Mouse (Mus musculus) frontal cortex, adult 2 months (tissue): ENCODE results near the gene Stpg4. TPM values are rescaled to one million over a fixed set of nuclear protein-coding genes. Genes with fewer than 3 reads are reported as not detected.

Experiments
- DNase-seq, 2 experiments: peaks; one replicate each; pipeline ENCODE4 v3.0.0; 2022; ENCODE audit warnings: low spot score in 1 of 2; ENCODE audit errors: extremely low spot score in 1 of 2
- polyA plus RNA-seq: library from polyadenylated mRNA; depleted of rRNA; stranded (reverse); fragments of >200 nt; gene quantifications from 2 replicates; pipeline ENCODE4 v1.2.3, GENCODE M21; 2012; rRNA removed

Stpg4 gene
- polyA plus RNA-seq, 1 experiment: not detected

DNA sequence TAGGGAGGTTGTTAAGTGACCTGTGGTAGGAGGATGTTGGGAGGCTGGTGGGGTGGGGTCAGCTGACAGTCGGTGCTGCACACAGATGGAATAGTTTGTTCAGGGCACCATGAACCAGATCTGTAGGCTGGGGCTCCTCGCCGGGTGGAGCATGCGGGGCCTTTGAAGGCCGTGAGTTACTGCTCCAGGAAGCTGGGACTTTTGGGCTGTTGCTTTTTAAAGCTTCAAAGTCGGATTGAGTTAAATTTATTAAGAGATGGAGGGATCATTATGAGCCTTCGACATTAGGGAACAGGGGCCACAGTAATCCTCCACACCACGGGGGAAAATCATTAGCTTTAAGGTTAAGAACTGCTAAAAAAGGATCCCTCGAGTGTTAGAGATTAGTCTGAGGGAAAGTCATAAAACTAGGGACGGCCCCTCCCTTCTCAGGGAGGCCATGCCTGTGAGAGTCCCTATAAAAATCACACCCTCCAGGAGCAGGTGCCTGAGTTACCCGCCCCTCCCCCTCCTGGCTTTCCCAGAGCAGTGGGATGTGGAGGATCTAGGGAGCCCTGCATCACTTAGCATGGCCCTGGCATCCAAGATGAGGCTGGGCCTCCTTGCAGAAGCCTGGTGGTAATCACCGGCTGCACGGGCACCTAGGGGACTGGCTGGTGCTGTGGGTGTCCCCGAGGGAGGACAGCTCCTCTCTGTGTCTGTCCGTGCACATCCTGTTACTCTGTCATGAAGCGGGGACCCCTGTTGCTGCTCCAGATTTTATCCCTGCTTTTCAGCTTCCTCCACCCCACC, 75.2 kb downstream of the Stpg4 start:
- DNase-seq: no peak

DNA sequence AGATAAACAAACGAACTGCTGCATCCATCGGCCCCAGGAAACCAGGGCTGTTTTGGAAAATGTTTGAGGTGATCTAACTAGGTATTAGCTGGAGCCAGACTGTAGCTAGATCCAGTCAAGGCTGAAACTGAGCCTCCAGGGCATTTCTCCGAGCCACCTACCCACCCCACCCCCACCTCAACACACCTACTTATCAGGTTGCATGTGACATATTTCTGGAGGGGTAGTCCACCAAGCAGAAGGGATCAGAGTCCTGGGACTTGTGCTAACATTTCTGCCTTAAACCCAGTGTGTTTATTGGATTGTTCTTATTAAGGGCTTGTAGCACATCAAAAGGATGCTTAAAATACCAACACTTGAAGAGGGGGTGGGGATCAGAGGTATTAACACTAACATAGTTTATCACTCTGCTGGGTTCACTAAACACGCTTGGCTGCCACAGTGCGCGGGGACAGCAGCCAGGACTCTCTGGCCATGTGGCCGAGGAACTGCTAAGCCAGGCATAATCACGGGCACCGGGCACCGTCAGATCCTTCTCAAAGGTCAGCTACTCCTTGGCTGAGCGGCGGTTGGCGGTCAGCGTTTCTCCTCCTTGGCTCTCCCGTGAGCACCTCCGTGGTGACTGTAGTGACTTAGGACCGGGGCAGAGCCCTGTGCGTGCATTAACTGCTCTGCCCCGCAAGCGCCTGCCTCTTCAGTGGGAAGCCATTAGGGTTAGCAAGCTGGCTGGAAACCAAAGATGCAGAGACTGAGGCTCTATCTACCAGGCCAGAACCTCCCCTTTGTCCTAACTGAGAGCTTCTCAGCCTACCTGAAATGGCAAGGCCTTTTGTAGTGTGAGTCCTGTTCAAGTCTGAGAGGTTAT, 76.1 kb downstream of the Stpg4 start:
- DNase-seq: no peak

DNA sequence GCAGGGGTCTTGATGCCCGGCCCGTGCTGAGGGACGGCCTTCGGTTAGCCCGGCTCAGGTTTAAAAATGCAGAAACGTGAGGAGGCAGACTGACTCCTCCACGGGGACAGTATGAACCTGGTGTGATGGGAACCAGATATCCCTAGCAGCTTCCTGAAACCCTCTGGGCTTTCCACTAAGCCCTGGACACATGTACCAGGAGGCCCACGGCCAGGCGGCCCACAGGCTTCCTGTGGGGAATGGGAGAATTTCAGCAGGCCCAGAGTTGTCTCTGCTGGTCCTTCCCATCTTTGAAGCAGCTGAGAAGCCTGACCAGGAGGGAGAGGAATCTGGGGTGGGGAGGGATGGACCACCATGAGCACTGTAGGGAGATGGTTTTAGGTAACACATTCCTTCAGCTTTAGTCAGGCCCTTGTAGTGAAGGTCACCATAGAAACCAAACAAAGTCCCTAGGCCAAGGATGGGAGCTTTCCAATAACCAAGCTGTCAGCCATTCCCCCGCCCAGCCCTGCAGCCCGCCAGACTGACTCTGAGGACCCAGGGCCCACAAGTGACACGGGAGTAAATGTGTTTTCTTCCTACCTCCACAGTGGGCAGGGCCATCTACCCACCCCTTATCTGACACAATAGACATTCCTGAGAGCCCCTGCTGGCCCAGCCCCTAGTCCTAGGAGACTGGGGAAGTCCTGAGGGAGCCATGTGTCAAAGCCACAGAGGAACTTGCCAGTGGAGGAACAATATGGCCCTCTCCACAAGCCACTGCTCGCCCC, 76.9 kb downstream of the Stpg4 start:
- no peak for DNase-seq

DNA sequence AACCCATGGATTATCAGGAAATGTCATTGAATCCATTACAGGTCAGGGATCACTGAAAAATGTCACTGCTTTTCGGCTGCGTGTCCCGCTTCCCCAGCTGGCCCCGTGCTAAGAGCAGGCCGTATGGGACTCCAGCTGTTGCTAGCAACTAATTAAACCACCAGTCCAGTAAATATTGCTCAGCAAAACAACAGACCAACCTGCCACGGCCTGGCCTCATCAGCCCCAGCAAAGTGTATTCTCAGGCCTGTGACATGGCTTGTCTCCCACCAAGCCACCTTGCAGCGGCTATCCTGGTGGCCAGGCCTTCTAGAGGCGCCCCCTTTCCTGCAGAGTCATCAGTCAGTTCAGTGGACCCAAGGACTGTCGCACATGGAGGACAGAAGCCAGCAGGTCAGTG, 78.0 kb downstream of the Stpg4 start:
- no peak for DNase-seq

DNA sequence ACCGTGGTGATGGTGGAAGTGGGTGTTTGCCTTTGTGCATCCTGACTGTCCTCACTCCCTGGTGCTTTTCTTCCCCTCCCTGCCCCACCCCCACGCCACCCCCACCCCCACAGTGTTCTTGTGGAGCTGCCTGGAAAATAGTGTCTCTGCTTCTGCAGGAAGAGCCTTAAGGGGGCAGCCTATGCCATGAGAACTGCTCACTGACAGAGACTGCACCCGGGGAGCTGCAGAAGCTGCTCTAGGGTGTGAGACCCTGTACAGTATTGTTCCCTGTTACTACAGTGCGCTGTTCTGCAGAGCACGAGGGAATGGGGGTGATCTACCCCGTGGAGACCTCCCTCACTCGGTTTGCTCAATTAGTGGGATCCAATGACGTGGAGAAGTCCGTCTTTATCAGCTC, 78.5 kb downstream of the Stpg4 start:
- no peak for DNase-seq

DNA sequence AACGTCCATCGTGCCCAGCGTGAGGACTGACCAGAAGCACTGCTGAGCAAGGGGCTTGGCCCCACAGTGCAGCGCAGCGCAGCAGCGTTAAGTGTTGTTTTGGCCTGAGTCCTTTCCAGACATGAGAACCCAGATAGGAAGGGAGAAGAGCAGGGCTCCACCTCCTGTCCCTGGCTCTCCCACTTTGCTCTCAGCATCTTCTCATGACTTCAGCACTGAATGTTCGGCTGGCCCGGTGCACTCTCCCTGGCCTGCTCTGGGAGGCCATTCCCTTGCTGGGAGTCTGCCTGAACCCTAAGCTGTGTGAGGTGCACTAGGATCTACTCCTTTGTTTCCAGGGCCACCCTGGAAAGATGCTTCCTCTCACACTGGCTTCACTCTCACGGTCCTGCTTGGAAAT, 79.2 kb downstream of the Stpg4 start:
- no peak for DNase-seq

DNA sequence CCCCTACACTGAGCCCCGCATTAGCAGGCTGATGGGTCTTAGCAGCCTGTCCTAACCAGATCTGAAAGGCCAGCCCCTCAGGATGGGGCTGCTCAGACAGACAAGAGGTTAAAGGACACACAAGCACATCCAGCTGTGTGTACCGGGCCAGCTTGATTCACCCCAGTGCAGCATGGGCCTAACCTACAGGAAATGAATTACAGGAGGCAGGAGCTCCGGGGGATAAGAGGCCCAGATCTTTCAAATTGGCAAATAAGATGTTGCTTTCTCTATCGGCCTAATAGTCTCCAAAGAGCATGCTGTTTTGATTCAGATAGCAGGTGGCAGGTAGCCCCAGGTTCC, 82.3 kb downstream of the Stpg4 start:
- DNase-seq: no peak

DNA sequence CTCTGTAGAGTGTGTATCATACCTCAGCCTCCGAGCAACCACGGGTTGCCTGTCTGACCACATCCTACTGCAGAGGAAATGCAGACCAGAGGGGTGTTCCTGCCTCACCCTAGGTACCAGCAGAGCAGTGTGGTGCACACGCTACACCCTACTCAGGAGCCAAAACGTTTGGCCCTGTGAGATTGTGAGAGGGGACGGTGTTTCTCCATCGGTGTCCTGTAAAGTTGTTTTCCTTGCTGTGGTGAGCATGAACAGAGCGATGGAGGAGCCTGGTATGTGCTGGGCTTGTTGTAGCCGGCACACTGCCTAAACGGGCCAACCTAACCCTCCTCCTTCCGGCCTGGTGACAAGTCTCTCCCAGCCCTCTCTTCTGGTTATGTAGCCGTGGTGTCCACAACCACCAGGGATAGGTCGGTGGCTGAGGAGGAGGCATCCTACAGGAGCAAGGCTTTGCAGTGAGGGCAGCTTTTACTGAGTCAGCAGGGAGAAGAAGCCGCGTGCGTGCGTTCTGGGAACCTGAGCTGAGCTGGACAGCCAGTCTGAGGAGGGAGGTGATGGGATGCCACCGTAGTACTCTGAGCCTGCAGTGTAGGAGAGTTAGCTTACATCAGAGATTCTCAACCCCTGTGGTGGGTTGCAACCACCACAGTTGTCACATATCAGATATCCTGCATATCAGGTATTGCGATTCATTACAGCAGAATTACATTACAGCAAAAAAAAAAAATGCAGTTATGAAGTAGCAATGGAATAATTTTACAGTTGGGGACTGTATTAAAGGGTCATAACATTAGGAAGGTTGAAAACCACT, 82.9 kb downstream of the Stpg4 start:
- DNase-seq: no peak

DNA sequence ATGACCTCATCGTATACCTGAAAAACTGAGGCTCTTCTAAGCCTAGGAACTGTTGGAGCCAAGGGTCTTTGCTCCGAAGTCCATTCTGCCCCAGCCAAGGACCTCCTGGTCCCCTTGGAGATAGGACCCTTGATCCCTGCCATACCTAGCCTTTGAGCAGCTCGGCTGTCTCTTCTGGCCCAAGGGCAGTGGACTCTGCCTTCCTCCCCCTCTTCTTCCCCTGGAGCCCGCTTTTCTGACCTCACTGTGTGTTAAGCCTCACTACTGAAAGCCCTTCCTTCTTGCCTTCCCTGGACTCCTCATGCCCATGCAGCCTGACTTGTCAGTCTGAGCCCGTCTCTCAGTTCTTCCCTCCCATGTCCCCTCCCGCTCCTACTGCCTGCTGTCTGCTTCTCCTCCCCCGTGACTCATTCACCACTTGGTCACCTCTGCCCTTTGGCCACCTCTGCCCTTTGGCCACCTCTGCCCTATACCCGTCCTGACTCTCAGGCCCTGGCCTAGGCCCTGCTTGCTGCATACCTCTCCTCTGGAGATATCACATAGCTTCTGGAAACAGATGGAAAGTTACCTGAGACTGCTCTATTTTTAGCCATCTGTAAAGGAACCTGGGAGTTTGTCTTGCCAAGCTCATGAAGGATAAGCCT, 84.4 kb downstream of the Stpg4 start:
- DNase-seq: no peak

Other genes starting within 250 kb of the Stpg4 start
- gene Mcfd2, start 161.8 kb downstream of the Stpg4 start, polyA plus RNA-seq: 63.4 and 70.0 TPM in 2 replicates
- 11.2 and 12.0 TPM in 2 replicates for gene Ttc7, start 144.9 kb downstream of the Stpg4 start, polyA plus RNA-seq
- gene Calm2, start 19.2 kb upstream of the Stpg4 start, polyA plus RNA-seq: 2,836 and 2,917 TPM in 2 replicates
- 0.66 and 0.90 TPM in 2 replicates for gene Epcam, start 208.2 kb upstream of the Stpg4 start, polyA plus RNA-seq
- gene Msh2, start 244.6 kb upstream of the Stpg4 start, polyA plus RNA-seq: 19.4 and 20.3 TPM in 2 replicates